Mouse (Mus musculus): ENCODE results near the gene Epb41. TPM values are rescaled to one million over a fixed set of nuclear protein-coding genes. Genes with fewer than 3 reads are reported as not detected.

Gene Epb41
- total RNA-seq, 2 experiments from 2014 or later, result 144 to 184 TPM

DNA sequence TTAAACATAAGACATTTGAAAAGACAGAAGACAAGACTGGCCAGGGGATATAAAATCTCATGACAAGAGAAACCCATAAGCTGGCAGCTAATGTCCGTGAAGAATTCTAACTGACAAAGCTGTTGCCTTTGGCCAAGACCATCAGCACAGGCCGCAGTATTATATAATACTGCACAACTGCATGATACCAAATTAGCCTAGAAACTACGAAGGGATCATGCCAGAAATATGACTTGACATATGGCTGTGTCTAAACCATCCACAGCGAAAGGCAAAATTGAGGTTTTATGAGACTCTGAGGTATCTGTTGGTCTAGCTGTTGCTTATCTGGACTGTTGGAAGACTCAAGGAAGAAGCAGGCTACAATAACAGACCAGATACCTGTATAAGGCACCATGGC lies 134.3 kb downstream of the Epb41 start:
- intact Hi-C loops (cut with DNase I), result no loop called here
- no peak for DNase-seq (ENCODE audit: low spot score)

DNA sequence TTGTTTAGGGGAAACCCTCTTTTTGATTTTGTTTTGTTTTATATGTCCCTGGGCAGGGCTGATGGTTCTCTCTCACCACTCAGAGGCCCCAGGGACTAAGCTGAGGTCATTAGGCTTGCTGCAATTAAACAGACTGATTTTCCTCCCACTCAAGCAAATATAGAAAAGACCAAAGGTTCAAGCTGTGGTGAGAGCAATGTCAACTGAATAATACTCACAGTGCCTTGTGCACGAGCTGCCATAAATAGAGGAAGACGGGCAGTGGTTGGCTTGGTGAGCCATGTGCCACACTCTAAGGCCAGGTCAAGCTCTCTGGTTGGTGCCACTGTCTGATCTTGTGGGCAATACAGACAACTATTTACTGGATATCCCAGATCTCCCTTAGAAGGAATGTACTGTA lies 135.7 kb downstream of the Epb41 start:
- intact Hi-C loops (cut with DNase I), result no loop called here
- DNase-seq (ENCODE audit: low spot score), result no peak

DNA sequence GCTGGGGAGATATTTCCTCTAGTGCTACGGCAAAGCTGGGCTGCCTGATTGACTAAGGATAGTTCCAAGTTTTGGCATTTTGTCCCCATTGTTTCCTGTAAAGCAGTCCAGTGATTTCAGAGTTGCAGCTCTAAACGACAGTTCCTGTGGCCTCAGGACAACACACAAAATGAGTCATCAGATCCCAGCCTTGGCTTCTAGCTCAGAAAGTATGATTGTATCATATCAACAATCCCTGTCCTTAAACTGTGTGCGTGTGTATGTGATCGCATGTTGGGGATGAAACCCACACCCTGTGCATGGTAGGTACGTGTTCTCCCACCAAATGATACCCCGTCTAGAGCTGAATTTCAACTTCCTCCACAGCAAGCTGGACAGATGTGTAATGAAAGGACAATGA lies 146.0 kb downstream of the Epb41 start:
- no peak for DNase-seq (ENCODE audit: low spot score)
- intact Hi-C loops (cut with DNase I), result no loop called here

DNA sequence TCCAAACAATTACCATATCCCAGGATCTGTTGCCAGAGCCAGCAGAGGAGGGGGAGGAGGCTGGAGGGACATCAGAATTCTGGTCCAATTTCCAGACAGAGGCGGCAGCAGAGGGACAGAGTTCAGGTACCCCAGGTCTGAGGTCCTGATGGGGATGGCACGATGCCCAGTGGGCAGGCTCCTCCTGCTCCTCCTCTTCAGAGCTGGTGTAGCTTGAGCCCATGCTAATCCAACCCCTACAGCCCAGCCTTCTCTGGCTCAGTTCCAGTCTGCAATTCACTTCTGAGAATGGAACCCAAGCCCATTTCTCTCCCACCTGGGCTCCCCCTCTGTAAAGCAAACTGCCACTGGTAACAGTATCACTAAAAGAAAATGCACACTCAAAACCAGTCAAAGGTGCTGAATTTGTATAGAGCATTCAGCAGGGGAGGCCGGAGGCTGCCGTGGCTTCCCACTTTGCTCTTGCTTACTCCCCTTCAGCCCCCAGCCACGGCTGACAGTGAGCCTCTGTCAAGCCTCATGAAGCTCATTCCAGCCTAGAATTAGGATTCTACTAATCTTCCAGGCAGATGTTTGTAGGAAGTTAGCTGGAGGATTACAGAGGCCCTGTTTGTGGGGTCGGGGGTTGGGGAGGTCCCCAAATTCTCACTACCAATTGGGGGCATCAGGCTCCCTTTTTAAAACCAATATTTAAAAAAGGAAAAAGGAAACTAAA lies 150.9 kb downstream of the Epb41 start:
- no peak for DNase-seq (ENCODE audit: low spot score)
- intact Hi-C loops (cut with DNase I), result no loop called here

DNA sequence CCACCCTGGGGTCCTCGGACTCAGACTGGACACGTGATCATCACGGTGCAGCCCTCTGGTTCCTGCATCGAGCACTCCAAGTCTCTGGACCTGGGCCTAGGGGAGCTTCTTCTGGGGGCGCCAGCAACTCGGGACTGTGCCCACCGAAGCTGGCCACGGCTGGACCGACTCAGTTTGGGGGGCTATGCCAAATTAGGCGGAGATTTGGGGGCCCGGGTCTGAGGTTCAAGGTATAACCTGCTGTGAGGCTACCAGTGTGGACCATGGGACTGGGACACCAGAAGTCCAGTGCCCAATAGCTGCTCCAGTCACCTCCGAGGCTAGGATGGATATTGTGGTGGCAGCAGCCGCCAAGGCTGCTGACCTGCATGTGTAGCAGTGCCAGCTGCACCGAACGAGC lies 152.7 kb downstream of the Epb41 start:
- DNase-seq (ENCODE audit: low spot score), result no peak
- intact Hi-C loops (cut with DNase I), result no loop called here

DNA sequence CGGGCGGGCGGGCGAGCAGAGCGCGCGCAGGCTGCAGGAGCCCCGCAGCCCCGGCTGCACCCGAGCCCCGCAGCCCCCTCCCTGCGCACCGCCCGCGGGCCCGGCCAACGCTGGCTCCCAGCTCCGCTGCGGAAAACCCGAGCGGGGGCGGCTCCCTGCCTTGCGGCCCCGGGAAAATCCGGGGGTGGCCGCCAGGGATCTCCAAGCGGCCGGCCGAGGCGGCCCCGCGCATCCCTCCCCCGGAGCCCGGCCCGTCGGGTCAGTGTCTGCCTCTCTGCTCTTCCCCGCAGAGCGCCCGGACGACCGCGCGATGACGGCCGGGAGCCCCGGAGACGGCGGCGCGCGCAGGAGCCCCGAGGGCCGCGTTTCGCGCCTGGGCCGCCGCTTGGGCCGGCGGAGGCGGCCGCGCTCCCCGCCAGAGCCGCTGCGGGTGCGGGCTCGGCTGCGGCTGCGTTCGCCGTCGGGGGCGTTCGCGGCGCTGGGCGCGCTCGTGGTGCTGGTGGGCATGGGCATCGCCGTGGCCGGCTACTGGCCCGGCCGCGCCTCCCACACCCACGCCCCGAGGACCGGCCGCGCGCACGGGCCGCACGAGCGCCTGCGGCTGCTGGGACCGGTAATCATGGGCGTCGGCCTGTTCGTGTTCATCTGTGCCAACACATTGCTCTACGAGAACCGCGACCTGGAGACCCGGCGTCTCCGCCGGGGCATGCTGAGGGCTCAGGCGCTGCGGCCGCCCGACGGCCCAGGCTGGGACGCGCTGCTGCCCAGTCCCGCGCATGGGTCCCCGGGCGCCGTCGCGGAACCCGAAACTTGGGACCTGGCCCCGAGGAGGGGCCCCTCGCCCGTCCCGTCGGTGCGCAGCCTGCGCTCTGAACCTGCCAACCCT lies 153.4 kb downstream of the Epb41 start, which contains the start of gene Tmem200b:
Tmem200b (plus strand) TSS at position 311 of the 886 bp plus-strand sequence.
- intact Hi-C loops (cut with DNase I), result no loop called here
- DNase-seq (ENCODE audit: low spot score), result no peak

DNA sequence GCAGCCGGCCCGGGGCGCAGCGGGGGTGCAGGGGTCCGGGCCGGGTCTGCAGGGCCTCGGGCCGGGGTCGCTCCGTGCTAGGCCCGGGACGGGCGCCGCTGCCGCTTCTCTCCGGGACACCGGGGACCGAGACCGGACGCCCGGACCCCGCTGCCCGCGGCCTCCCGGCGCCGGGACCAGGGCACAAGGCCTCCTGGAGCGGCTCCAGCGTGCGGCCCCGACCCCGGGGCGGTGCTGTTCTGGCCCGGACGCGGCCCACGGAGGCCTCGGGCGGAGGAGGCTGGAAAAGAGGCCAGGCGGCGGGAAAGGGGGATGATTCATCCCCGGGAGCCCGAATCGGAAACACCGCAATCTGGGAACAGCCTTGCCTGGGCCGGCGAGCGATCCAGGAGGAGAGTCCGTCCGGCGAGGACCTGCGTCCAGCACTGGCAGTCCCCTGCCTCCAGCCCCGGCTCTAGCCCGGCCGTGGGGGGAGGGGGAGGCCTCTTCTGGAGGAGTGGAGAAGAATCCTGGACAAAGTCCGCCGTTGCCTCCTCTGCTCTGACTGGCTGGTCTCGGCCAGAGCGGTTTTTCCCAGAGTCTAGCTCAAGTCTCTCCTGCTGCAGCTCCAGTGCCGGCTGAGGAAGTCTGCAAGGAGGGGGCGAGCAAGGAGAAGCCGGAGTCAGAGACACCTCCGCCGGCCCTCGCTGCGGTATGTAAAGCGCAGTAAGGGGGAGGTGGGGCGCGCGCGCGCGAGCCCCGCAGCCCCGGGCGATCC lies 154.3 kb downstream of the Epb41 start:
- intact Hi-C loops (cut with DNase I), result no loop called here
- peak; percentile 52 for DNase-seq (ENCODE audit: low spot score)

DNA sequence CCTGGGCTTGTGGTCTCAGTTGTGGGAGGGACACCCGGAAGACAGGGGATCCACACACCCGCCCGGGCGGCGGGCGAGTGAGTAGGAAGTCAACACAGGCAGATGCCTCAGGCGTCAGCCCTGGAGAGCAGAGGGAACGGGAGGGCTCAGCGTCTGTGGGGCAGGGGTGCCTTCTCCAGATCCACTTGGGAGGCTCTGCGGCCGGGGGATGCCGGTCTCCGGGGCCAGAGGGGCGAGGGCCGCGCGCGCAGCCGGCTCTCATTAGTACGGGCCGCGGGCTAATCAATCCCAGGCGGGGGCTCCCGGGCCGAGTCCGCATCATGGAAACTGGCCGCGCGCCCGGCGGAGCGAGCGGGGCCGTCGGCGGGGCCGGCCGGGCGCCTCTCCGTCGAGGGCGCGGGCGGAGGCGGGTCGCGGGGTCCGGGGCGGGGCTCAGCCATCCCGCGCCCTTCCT lies 155.0 kb downstream of the Epb41 start:
- intact Hi-C loops (cut with DNase I), result no loop called here
- peak; percentile 62 for DNase-seq (ENCODE audit: low spot score)

DNA sequence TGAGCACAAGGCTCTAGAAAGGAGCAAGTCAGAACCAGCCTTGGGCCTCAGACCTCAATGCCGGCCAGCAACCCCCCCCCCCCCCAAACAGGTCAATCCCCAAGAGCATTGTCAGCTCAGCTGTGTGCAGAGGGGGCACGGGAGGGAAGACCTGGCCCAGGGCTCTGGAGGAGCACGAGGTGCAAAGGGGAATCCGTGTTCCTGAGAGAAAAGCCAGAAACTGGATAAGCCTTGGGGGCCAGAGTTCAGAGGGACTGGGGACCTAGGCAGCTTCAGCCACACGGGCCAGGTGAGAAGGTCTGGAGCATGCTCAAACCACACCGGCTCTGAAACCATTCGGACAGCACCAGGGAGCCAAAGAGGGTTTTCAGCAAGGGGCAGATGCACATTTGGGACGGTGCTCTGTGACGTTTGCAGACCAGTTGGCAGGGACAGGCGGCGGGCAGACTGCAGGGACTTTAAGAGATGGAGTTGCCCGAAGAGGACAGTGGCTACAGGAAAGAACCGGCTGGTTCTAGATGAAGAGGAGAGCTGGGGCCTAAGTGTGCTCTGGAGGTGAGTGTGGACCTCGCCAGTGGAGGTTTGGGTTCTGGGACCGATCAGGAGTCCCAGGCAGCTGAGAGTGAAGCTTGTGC lies 155.5 kb downstream of the Epb41 start:
- intact Hi-C loops (cut with DNase I), result loop anchor here (5.0 kb wide), 1 partner anchor 48 kb away; no protein-coding TSS in a partner anchor
- no peak for DNase-seq (ENCODE audit: low spot score)

DNA sequence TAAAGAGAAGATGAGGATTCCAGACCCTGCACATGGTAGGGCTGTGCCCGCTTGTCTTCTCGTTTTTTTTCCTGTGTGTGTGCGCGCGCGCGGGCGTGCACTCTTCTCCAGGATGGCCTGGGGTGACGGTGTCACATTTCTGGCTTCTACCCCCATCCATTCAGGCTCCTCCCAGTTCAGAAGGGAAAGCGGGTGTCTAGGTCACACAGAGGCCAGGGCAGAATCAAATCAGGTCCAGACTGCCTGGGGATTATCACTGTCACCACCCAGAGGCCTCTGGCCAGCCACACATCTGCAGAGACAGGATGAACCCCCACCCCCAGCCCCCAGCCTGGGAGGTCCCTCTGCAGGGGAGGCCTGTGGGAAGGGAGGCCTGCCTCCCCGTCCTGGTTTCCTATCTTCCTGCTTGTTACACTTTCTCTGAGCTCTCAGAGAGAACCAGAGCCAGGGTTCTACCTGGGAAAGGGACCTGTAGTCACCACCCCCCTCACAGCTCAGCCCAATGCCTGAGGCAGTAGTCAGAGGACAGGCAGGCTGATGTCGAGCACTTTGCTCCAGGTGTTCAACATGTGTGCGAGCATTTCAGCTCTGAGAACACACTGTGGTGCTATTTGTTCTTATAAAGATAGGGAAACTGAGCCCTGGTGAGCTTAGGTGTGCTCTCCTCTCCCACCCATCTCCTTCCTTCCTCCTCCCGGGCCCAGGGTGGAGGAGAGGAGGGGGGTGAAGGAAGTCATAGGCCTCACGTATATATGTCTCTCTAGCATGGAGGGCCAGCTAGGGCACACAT lies 156.2 kb downstream of the Epb41 start:
- intact Hi-C loops (cut with DNase I), result loop anchor here (5.0 kb wide), 1 partner anchor 48 kb away; no protein-coding TSS in a partner anchor
- no peak for DNase-seq (ENCODE audit: low spot score)

DNA sequence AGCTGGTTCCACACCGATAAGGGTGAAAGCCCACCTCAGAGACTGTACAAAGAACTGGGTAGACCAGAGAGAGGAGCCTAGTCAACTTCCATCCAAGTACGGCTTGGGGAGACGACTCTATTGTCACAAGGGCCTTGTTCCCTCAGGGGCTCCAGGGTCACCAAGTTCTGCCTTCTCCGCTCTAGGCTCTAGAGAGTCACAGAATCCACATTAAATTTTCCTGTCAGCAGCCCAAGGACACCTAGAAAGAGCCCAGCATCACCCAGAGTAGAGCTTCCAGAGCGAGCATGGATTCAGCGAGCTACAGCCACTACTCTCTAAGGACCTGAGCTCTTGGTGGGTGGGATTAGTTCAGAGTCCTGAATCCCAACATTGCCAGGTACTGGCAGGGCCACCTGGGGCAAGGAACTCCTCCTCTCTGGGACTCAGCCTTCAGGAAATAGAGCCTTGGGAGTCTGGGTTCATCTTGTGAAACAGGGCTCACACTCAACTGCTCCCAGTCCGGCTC lies 157.0 kb downstream of the Epb41 start:
- no peak for DNase-seq (ENCODE audit: low spot score)
- intact Hi-C loops (cut with DNase I), result loop anchor here (5.0 kb wide), 1 partner anchor 49 kb away; no protein-coding TSS in a partner anchor

DNA sequence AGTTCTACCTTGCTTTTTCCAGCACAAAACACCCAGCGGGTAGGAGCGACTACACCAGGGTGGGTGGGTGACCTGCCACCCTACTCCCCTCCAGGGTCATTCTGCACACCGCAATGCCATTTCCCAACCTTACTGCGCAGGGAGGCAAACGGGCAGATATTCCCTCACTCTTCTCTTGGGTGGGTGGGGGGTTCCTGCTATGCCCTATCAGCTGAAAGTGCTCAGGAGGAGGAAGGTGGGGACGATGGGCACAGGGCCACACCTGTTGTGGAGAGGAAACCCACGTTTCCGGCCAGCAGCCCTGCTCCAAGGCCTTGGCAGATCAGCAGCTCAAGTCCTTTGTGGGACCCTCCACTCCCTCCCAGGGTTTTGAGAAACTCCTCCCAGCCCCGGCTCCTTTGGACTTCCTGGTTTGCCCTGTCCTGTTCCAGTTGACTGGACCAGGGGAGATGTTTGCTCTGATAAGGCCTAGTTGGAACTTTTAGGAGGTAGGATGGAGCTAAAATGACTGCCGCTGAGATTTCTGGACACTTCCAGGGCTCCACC lies 158.0 kb downstream of the Epb41 start:
- intact Hi-C loops (cut with DNase I), result loop anchor here (2.0 to 5.0 kb wide), 2 partner anchors 50 to 162 kb away; no protein-coding TSS in a partner anchor
- no peak for DNase-seq (ENCODE audit: low spot score)

DNA sequence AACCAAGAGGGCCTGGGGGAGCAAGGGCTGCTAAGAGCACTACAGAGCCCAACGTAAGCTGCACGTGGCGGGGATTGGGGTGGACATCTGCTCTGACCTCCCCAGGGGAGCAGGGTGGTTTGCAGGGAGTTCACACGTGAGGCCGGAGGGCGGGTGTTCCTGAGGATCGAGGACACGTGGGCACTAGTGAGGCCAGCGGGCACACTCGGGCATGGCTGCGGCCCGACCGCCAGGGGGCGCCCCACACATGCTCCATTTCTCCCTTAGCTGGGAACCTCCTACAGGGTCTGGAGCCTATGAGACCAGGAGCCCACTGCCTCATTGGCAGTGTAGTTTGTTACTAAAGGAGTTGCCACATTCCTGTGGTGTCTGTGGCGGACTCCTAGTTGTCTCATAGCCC lies 158.7 kb downstream of the Epb41 start:
- intact Hi-C loops (cut with DNase I), result loop anchor here (2.0 to 5.0 kb wide), 2 partner anchors 51 to 162 kb away; no protein-coding TSS in a partner anchor
- DNase-seq (ENCODE audit: low spot score), result peak; percentile 72

DNA sequence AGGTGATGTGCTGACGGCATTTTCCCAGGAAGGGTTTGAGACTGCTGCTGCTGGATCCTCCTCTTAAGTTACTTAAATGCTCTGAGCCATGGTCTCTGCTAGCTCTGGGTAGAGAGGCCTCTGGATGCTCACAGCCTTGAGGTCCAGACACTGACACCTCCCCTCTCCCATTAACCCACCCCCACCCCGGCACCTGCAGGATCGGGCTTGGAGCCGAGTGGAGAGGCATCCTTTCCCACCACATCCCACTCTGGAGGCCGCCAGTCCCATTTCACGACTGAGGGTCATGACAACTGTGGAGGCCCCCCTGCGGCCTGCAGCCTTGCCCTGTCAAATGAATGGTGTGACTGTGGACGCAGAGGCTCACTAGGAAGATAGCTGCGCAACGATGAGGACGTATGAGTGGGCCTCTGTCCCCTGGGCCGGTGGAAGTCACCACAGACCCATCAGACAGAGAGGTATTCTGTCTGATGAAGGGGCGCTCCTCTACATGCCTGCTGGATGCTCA lies 159.2 kb downstream of the Epb41 start:
- intact Hi-C loops (cut with DNase I), result loop anchor here (2.0 to 5.0 kb wide), 2 partner anchors 51 to 163 kb away; no protein-coding TSS in a partner anchor
- no peak for DNase-seq (ENCODE audit: low spot score)

DNA sequence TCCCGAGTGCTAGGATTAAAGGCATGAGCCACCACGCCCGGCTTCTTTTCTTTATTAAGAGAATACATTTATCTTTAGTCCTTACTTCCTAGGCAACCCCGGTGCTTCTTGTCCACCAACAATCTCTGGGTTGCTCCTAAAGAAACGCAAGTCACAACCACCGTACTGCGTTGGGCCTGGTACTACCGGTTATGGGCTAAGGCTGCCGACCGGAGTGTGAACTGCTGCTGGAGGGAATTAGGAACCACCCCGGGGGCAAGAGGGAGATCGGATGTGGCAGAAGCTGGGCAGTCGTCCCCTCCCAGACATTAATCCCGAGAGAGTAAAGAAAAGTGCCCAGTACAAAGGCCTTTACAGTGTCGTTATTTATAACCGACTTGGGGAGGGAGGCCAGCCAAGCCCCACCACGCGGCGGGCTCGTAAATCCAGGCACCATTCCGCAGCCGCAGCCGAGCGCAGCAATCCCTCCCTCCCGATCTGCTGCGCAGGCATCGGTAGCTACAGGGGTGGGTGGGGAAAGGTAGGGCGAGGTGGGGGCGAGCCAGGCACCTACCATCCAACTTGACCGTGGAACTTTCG lies 160.1 kb downstream of the Epb41 start:
- intact Hi-C loops (cut with DNase I), result loop anchor here (5.0 kb wide), 1 partner anchor 52 kb away; no protein-coding TSS in a partner anchor
- no peak for DNase-seq (ENCODE audit: low spot score)

DNA sequence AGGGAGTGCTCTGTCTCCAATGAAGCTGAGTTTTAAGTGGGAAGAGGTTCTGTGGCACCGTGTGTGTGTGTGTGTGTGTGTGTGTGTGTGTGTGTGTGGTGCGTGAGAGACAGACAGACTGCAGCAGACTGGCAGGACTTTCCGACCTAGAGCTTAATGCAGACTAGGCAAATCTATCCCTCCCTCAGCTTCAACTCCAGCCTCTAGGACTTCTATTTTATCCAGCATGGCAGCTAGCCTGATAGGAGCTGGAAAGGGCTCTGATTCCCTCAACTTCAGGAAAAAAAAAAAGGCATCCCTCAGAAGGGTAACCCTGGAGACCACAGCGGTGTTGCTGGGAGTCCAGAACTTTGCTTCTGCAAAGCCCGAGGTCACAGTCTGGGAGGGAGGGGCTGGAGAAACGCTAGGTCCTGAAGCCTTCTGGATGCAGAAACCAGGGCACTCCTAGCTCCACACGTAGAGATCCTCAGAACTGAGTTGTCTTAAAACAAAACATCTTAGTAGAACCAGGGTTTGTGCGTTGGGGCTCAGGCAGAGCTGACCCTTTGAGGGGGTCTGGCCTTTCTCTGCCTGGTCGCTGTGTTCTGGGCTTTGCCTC lies 161.0 kb downstream of the Epb41 start:
- no peak for DNase-seq (ENCODE audit: low spot score)
- intact Hi-C loops (cut with DNase I), result no loop called here

DNA sequence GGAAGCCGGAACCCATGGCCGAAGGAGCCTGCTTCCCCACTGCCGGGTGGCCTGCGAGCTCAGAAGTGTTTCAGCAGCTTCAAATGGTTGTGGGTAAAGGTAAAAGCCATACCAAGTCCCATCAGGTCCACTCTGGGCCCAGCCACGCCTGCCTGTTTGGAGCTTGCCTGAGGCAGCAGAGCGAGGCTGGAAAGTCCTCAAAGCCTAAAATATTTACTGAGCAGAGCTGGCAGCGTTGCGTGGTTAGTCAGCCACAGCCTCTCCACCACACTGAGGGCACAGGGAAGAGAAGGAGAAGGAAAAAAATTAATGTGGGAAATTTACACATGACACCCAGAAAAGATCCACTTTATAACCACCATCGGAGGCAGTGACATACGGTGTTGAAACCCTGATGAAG lies 161.6 kb downstream of the Epb41 start:
- intact Hi-C loops (cut with DNase I), result no loop called here
- DNase-seq (ENCODE audit: low spot score), result no peak
